ENCODE assay signal across 18 mouse cellular contexts in the genomic region with DNA sequence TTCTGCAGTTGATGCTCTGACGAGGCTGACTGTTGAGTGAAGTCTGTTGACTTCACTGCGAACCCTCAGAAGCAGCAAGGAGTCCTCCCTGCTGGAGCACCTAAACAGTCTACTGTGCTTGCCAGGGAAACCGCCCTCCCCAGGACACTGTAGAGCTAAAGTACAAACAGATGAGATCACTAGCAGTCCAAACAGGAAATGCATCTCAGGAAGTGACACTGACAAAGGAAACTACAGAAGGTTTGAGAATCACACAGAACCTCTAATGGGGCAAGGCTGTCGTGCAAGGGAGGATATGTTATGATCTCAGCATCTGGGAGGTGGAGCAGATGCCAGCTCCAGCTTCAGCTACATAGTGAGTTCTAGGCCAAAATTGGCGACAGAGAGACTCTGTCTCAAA. TPM values are rescaled to one million over a fixed set of nuclear protein-coding genes. Genes with fewer than 3 reads are reported as not detected.
DNase-seq lines count a peak whose midpoint lies in the region; ATAC-seq lines count a peak whose summit lies in the region.
"Had no signal": no experiment of that assay in that cellular context is flagged by ENCODE, and none has a peak within 500 bp of the region (broad histone marks: within the 10 kb centered on the region; RNA-seq: fewer than 3 reads in every experiment).

No protein-coding gene starts in this region.

- H3K9ac ChIP-seq in intestine, embryonic 15.5 days = no peak overlapping the region
- H3K9ac ChIP-seq: heart, embryonic 13.5 days; hindbrain, embryonic 12.5 days; lung, embryonic 15.5 days had no signal

- no peaks in the 10 kb centered on the region for H3K36me3 ChIP-seq in intestine, embryonic 15.5 days
- H3K36me3 ChIP-seq: forebrain, embryonic 10.5 days; heart, embryonic 13.5 days; hindbrain, embryonic 12.5 days; limb, embryonic 10.5 days; lung, embryonic 15.5 days had no signal

- H3K27ac ChIP-seq in intestine, embryonic 15.5 days = no peak overlapping the region
- H3K27ac ChIP-seq: forebrain, embryonic 10.5 days; gastrocnemius, adult 2 months; heart, embryonic 13.5 days; hindbrain, embryonic 12.5 days; layer of hippocampus, adult 2 months; limb, embryonic 10.5 days; lung, embryonic 15.5 days had no signal

- H3K4me3 ChIP-seq in intestine, embryonic 15.5 days (replicated peaks) = no peak overlapping the region
- H3K4me3 ChIP-seq: forebrain, embryonic 10.5 days; gastrocnemius, adult 2 months; heart, embryonic 13.5 days; hindbrain, embryonic 12.5 days; layer of hippocampus, adult 2 months; limb, embryonic 10.5 days; lung, embryonic 15.5 days had no signal

- WGBS in intestine, embryonic 15.5 days = 68% methylated on average over 5 of the region's 5 CpGs

- H3K4me1 ChIP-seq in intestine, embryonic 15.5 days (replicated peaks) = no peaks in the 10 kb centered on the region
- H3K4me1 ChIP-seq: heart, embryonic 13.5 days; lung, embryonic 15.5 days had no signal

- peak; percentile 18 for DNase-seq in adrenal gland, adult 2 months
- DNase-seq in adrenal gland, postnatal 25 days = no peak
- DNase-seq in testis, postnatal 10 days (ENCODE audit: low spot score) = peak; percentile 26
- no peak for DNase-seq in testis, postnatal 14 days (ENCODE audit: low spot score)
- DNase-seq in lung, postnatal 4 days = peak; percentile 34 to 50
- peak; percentile 33 for DNase-seq in thymus, postnatal 4 days
- DNase-seq in cerebellum, postnatal 4 days (ENCODE audit: low spot score in 2 of 2) = no peak
- DNase-seq: cerebellum, adult 2 months; gastrocnemius, adult 2 months; right cerebral cortex, postnatal 14 days had no signal

- ATAC-seq in intestine, embryonic 15.5 days = no peak
- ATAC-seq: midbrain, embryonic 16.5 days had no signal

- H3K4me2 ChIP-seq in intestine, embryonic 15.5 days (replicated peaks) = no peak overlapping the region
- H3K4me2 ChIP-seq: heart, embryonic 13.5 days; hindbrain, embryonic 12.5 days; lung, embryonic 15.5 days had no signal

- no peaks in the 10 kb centered on the region for H3K27me3 ChIP-seq in intestine, embryonic 15.5 days (replicated peaks)
- H3K27me3 ChIP-seq: heart, embryonic 13.5 days; hindbrain, embryonic 12.5 days; lung, embryonic 15.5 days had no signal

- no peaks in the 10 kb centered on the region for H3K9me3 ChIP-seq in intestine, embryonic 15.5 days
- H3K9me3 ChIP-seq: forebrain, embryonic 10.5 days; heart, embryonic 13.5 days; hindbrain, embryonic 12.5 days; limb, embryonic 10.5 days; lung, embryonic 15.5 days had no signal

RNA-seq across cellular contexts. Expression of gene Plekhm3, which starts 14.1 kb away (rescaled TPM):
- 10 to 100 TPM; 12.7 to 21.4 TPM for total RNA-seq in adrenal gland, adult 2 months (2021)
- polyA plus RNA-seq in adrenal gland, adult 2 months (2012; rRNA removed) = 3.8 and 3.9 TPM in 2 replicates
- total RNA-seq in adrenal gland, postnatal 25 days (2021) = 20.7 and 23.6 TPM in 2 replicates
- 4.7 and 5.9 TPM in 2 replicates for polyA plus RNA-seq in intestine, embryonic 15.5 days (2015; fragmentation: Nextera tagmentation; extraction: Ambion mirVana)

Comparison
In these comparisons a context has a peak if more than half of its experiments do, and no peak if none do; other contexts are left out.
1. DNase-seq: peak in adrenal gland, adult 2 months (single experiment), testis, postnatal 10 days (single experiment), lung, postnatal 4 days (2 of 2) and thymus, postnatal 4 days (single experiment); none in adrenal gland, postnatal 25 days (single experiment), testis, postnatal 14 days (single experiment) and cerebellum, postnatal 4 days (0 of 2).